Mouse (Mus musculus): ENCODE measurements around the gene Lin7c. TPM values are rescaled to one million over a fixed set of nuclear protein-coding genes. Genes with fewer than 3 reads are reported as not detected.

Gene Lin7c
- polyA plus RNA-seq, 1 experiment from 2014 or later, result 38.4 TPM

- no peaks in the 10 kb centered on the region for H3K9me3 ChIP-seq (ENCODE audit: control insufficient read depth, low read length)
- ATAC-seq (ENCODE audit: low FRiP score, low TSS enrichment), result no peak
- no peak overlapping the region for H3K9ac ChIP-seq (ENCODE audit: low read length)
- TF ChIP-seq EP300 (optimal IDR thresholded peaks at IDR 0.05) (no peak), CTCF (IDR thresholded peaks at IDR 0.05; ENCODE audit: low read depth) (no peak)
- 44% methylated on average over 3 of the region's 3 CpGs for WGBS
- no peak for DNase-seq (ENCODE audit: low spot score)
- peak overlapping the region; percentile 17; the same call in 1 of the 2 replicates for H3K4me2 ChIP-seq (replicated peaks; ENCODE audit: low read depth)
- H3K27ac ChIP-seq (replicated peaks), result 0 out of 2 replicates have a peak overlapping the region, but pooled peaks have one; percentile 35
- H3K4me1 ChIP-seq (replicated peaks; ENCODE audit: control insufficient read depth, insufficient read depth), result no peaks in the 10 kb centered on the region
- no peaks in the 10 kb centered on the region; the same call in 1 of the 2 replicates for H3K36me3 ChIP-seq (ENCODE audit: control insufficient read depth, insufficient read depth, low read length)
- H3K27me3 ChIP-seq (ENCODE audit: control insufficient read depth, insufficient read depth, low read length), result no peaks in the 10 kb centered on the region
- no peak overlapping the region for H3K4me3 ChIP-seq (ENCODE audit: low read depth, low read length)
Observed at GRCm38 (mm10) chr2:109923031-109923430, 32.4 kb downstream of the Lin7c start.

GRCm38 (mm10) chr2:109923945-109924344, 33.3 kb downstream of the Lin7c start:
- 69% methylated on average over 3 of the region's 3 CpGs for WGBS
- Histone ChIP-seq H3K9me3 (ENCODE audit: control insufficient read depth, low read length) (no peaks in the 10 kb centered on the region), H3K4me2 (replicated peaks; ENCODE audit: low read depth) (no peak overlapping the region), H3K27me3 (ENCODE audit: control insufficient read depth, insufficient read depth, low read length) (no peaks in the 10 kb centered on the region), H3K9ac (ENCODE audit: low read length) (no peak overlapping the region), H3K27ac (replicated peaks) (no peak overlapping the region), H3K36me3 (ENCODE audit: control insufficient read depth, insufficient read depth, low read length) (no peaks in the 10 kb centered on the region; the same call in 1 of the 2 replicates), H3K4me1 (replicated peaks; ENCODE audit: control insufficient read depth, insufficient read depth) (no peaks in the 10 kb centered on the region), H3K4me3 (ENCODE audit: low read depth, low read length) (no peak overlapping the region)
- TF ChIP-seq EP300 (optimal IDR thresholded peaks at IDR 0.05) (no peak), CTCF (IDR thresholded peaks at IDR 0.05; ENCODE audit: low read depth) (no peak)
- DNase-seq (ENCODE audit: low spot score), result no peak
- no peak for ATAC-seq (ENCODE audit: low FRiP score, low TSS enrichment)

GRCm38 (mm10) chr2:109926984-109927383, 36.3 kb downstream of the Lin7c start:
- TF ChIP-seq CTCF (IDR thresholded peaks at IDR 0.05; ENCODE audit: low read depth), result no peak
- TF ChIP-seq EP300 (optimal IDR thresholded peaks at IDR 0.05), result no peak

GRCm38 (mm10) chr2:109927446-109927845, 36.8 kb downstream of the Lin7c start:
- H3K27ac ChIP-seq (replicated peaks), result no peak overlapping the region
- no peak overlapping the region for H3K4me2 ChIP-seq (replicated peaks; ENCODE audit: low read depth)
- H3K9me3 ChIP-seq (ENCODE audit: control insufficient read depth, low read length), result no peaks in the 10 kb centered on the region
- H3K27me3 ChIP-seq (ENCODE audit: control insufficient read depth, insufficient read depth, low read length), result no peaks in the 10 kb centered on the region
- no peak overlapping the region for H3K4me3 ChIP-seq (ENCODE audit: low read depth, low read length)
- H3K4me1 ChIP-seq (replicated peaks; ENCODE audit: control insufficient read depth, insufficient read depth), result no peaks in the 10 kb centered on the region; the same call in 1 of the 2 replicates
- DNase-seq (ENCODE audit: low spot score) (no peak), ATAC-seq (ENCODE audit: low FRiP score, low TSS enrichment) (no peak)
- no peak for TF ChIP-seq CTCF (IDR thresholded peaks at IDR 0.05; ENCODE audit: low read depth)
- TF ChIP-seq EP300 (optimal IDR thresholded peaks at IDR 0.05), result no peak
- no peak overlapping the region for H3K9ac ChIP-seq (ENCODE audit: low read length)
- no peaks in the 10 kb centered on the region; the same call in 1 of the 2 replicates for H3K36me3 ChIP-seq (ENCODE audit: control insufficient read depth, insufficient read depth, low read length)
- 73% methylated on average over 7 of the region's 7 CpGs for WGBS

More at GRCm38 (mm10) chr2:109926984-109927383, 36.3 kb downstream of the Lin7c start:
- Histone ChIP-seq H3K4me2 (replicated peaks; ENCODE audit: low read depth) (no peak overlapping the region), H3K27me3 (ENCODE audit: control insufficient read depth, insufficient read depth, low read length) (no peaks in the 10 kb centered on the region), H3K9ac (ENCODE audit: low read length) (no peak overlapping the region), H3K4me1 (replicated peaks; ENCODE audit: control insufficient read depth, insufficient read depth) (no peaks in the 10 kb centered on the region), H3K9me3 (ENCODE audit: control insufficient read depth, low read length) (no peaks in the 10 kb centered on the region), H3K27ac (replicated peaks) (no peak overlapping the region), H3K4me3 (ENCODE audit: low read depth, low read length) (no peak overlapping the region), H3K36me3 (ENCODE audit: control insufficient read depth, insufficient read depth, low read length) (no peaks in the 10 kb centered on the region; the same call in 1 of the 2 replicates)
- 54% methylated on average over 4 of the region's 4 CpGs for WGBS
- DNase-seq (ENCODE audit: low spot score) (peak; percentile 47), ATAC-seq (ENCODE audit: low FRiP score, low TSS enrichment) (peak; percentile 72)

GRCm38 (mm10) chr2:109927876-109928275, 37.2 kb downstream of the Lin7c start:
- no peak for TF ChIP-seq CTCF (IDR thresholded peaks at IDR 0.05; ENCODE audit: low read depth)
- Histone ChIP-seq H3K27ac (replicated peaks) (no peak overlapping the region), H3K27me3 (ENCODE audit: control insufficient read depth, insufficient read depth, low read length) (no peaks in the 10 kb centered on the region), H3K9me3 (ENCODE audit: control insufficient read depth, low read length) (no peaks in the 10 kb centered on the region), H3K4me2 (replicated peaks; ENCODE audit: low read depth) (no peak overlapping the region), H3K4me3 (ENCODE audit: low read depth, low read length) (no peak overlapping the region), H3K36me3 (ENCODE audit: control insufficient read depth, insufficient read depth, low read length) (no peaks in the 10 kb centered on the region; the same call in 1 of the 2 replicates), H3K4me1 (replicated peaks; ENCODE audit: control insufficient read depth, insufficient read depth) (no peaks in the 10 kb centered on the region; the same call in 1 of the 2 replicates), H3K9ac (ENCODE audit: low read length) (no peak overlapping the region)
- ATAC-seq (ENCODE audit: low FRiP score, low TSS enrichment) (no peak), DNase-seq (ENCODE audit: low spot score) (no peak)

- no peak overlapping the region for H3K4me2 ChIP-seq (replicated peaks; ENCODE audit: low read depth)
- H3K27ac ChIP-seq (replicated peaks), result peak overlapping the region; percentile 79
- H3K4me1 ChIP-seq (replicated peaks; ENCODE audit: control insufficient read depth, insufficient read depth), result no peaks in the 10 kb centered on the region; the same call in 1 of the 2 replicates
Observed at GRCm38 (mm10) chr2:109928791-109929190, 38.1 kb downstream of the Lin7c start.

More at GRCm38 (mm10) chr2:109928791-109929190, 38.1 kb downstream of the Lin7c start:
- TF ChIP-seq CTCF (IDR thresholded peaks at IDR 0.05; ENCODE audit: low read depth) (no peak), EP300 (optimal IDR thresholded peaks at IDR 0.05) (no peak)
- Histone ChIP-seq H3K9me3 (ENCODE audit: control insufficient read depth, low read length) (no peaks in the 10 kb centered on the region), H3K9ac (ENCODE audit: low read length) (no peak overlapping the region), H3K36me3 (ENCODE audit: control insufficient read depth, insufficient read depth, low read length) (no peaks in the 10 kb centered on the region; the same call in 1 of the 2 replicates), H3K4me3 (ENCODE audit: low read depth, low read length) (no peak overlapping the region), H3K27me3 (ENCODE audit: control insufficient read depth, insufficient read depth, low read length) (no peaks in the 10 kb centered on the region)
- peak; percentile 75 for ATAC-seq (ENCODE audit: low FRiP score, low TSS enrichment)
- peak; percentile 38 for DNase-seq (ENCODE audit: low spot score)
- 30% methylated on average over 4 of the region's 4 CpGs for WGBS
